In genomic region chr8:108563420-108563819, GRCm38 (mm10) we compare ENCODE assay signal across 16 mouse cellular contexts.
"Had no signal": no experiment of that assay in that cellular context is flagged by ENCODE, and none has a peak within 500 bp of the region (broad histone marks: within the 10 kb centered on the region; RNA-seq: fewer than 3 reads in every experiment).

No protein-coding gene starts in this region.

- H3K4me2 ChIP-seq: lung, embryonic 15.5 days; midbrain, embryonic 13.5 days; neural tube, embryonic 12.5 days; stomach, embryonic 15.5 days had no signal

- ATAC-seq: liver, postnatal 0 days; lung, postnatal 0 days; midbrain, embryonic 13.5 days had no signal

- H3K4me1 ChIP-seq: lung, embryonic 15.5 days; megakaryocyte, embryonic 14.5 days; stomach, embryonic 15.5 days had no signal

- DNase-seq: liver, postnatal 0 days; lung, adult 2 months; lung, postnatal 14 days; lung, postnatal 36 days; right cerebral cortex, postnatal 14 days; thymus, adult 2 months; thymus, postnatal 25 days; thymus, postnatal 4 days had no signal

- H3K27ac ChIP-seq: lung, embryonic 15.5 days; macrophage; midbrain, embryonic 13.5 days; neural tube, embryonic 12.5 days; stomach, embryonic 15.5 days; stomach, postnatal 0 days had no signal

- H3K27me3 ChIP-seq: lung, embryonic 15.5 days; midbrain, embryonic 13.5 days; neural tube, embryonic 12.5 days; stomach, embryonic 15.5 days had no signal

- H3K9ac ChIP-seq: liver, postnatal 0 days; lung, embryonic 15.5 days; midbrain, embryonic 13.5 days; neural tube, embryonic 12.5 days; stomach, embryonic 15.5 days had no signal

- H3K36me3 ChIP-seq: lung, embryonic 15.5 days; midbrain, embryonic 13.5 days; neural tube, embryonic 12.5 days; stomach, embryonic 15.5 days had no signal

- H3K4me3 ChIP-seq: lung, embryonic 15.5 days; megakaryocyte, embryonic 14.5 days; midbrain, embryonic 13.5 days; neural tube, embryonic 12.5 days; stomach, embryonic 15.5 days had no signal

- H3K9me3 ChIP-seq: lung, embryonic 15.5 days; neural tube, embryonic 12.5 days; stomach, embryonic 15.5 days had no signal
